Mouse (Mus musculus): ENCODE measurements around the gene Crygd. TPM values are rescaled to one million over a fixed set of nuclear protein-coding genes. Genes with fewer than 3 reads are reported as not detected.

Crygd gene
- not detected in 2 replicates for polyA plus RNA-seq (2014; fragmentation: Nextera tagmentation; extraction: Ambion mirVana)

- H3K27ac ChIP-seq (ENCODE audit: low read depth, low read length) = no peak within 1 kb of the TSS
- ATAC-seq (ENCODE audit: low FRiP score, low TSS enrichment) = no peak
- no peaks in the 10 kb centered on the region for H3K9me3 ChIP-seq (ENCODE audit: control insufficient read depth, low read length)
- no peak within 1 kb of the TSS for H3K9ac ChIP-seq (ENCODE audit: low read depth, low read length)
- WGBS = 95% methylated on average over 8 of the region's 8 CpGs
- H3K36me3 ChIP-seq (ENCODE audit: control insufficient read depth, insufficient read depth, low read length) = no peaks in the 10 kb centered on the region
- H3K4me3 ChIP-seq (ENCODE audit: low read length) = no peak within 1 kb of the TSS
- no peak within 1 kb of the TSS for H3K4me2 ChIP-seq (replicated peaks; ENCODE audit: low read depth, low read length)
- H3K4me1 ChIP-seq (ENCODE audit: control insufficient read depth, insufficient read depth, low read length) = no peaks in the 10 kb centered on the region
- no peaks in the 10 kb centered on the region for H3K27me3 ChIP-seq (ENCODE audit: control insufficient read depth, insufficient read depth, low read length)
Observed at GRCm38 (mm10) chr1:65063352-65063751, at the start of gene Crygd. Gene Crygd (minus strand): TSS chr1:65063452.

DNA sequence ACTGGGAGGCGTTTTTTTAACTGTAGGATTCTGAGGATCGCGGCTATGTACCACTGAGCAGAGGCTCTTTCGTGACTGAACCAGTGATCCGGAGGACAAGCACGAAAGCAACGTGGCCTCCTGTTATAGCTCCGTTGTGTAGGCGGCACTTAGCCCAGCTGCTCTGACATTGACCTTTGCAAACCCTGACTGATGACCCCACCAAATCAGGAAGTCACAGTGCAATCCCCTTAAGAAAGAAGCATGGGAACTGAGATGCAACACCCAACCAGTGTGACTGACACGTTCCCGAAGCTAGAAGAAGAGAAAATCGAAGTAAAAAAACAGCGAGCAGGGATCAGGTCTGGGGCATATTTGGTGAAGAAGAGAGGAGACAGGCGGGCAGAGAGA, 49.5 kb upstream of the Crygd start:
- Histone ChIP-seq H3K4me3 (ENCODE audit: low read length) (peak overlapping the region; percentile 16; the same call in 1 of the 2 replicates), H3K4me2 (replicated peaks; ENCODE audit: low read depth, low read length) (peak overlapping the region; percentile 29), H3K4me1 (ENCODE audit: control insufficient read depth, insufficient read depth, low read length) (peaks cover 5% of the 10 kb centered on the region; the same call in 1 of the 2 replicates), H3K9me3 (ENCODE audit: control insufficient read depth, low read length) (no peaks in the 10 kb centered on the region), H3K36me3 (ENCODE audit: control insufficient read depth, insufficient read depth, low read length) (no peaks in the 10 kb centered on the region), H3K27ac (ENCODE audit: low read depth, low read length) (no peak overlapping the region), H3K27me3 (ENCODE audit: control insufficient read depth, insufficient read depth, low read length) (no peaks in the 10 kb centered on the region), H3K9ac (ENCODE audit: low read depth, low read length) (no peak overlapping the region)
- WGBS = 31% methylated on average over 14 of the region's 14 CpGs
- peak; percentile 72 for ATAC-seq (ENCODE audit: low FRiP score, low TSS enrichment)

DNA sequence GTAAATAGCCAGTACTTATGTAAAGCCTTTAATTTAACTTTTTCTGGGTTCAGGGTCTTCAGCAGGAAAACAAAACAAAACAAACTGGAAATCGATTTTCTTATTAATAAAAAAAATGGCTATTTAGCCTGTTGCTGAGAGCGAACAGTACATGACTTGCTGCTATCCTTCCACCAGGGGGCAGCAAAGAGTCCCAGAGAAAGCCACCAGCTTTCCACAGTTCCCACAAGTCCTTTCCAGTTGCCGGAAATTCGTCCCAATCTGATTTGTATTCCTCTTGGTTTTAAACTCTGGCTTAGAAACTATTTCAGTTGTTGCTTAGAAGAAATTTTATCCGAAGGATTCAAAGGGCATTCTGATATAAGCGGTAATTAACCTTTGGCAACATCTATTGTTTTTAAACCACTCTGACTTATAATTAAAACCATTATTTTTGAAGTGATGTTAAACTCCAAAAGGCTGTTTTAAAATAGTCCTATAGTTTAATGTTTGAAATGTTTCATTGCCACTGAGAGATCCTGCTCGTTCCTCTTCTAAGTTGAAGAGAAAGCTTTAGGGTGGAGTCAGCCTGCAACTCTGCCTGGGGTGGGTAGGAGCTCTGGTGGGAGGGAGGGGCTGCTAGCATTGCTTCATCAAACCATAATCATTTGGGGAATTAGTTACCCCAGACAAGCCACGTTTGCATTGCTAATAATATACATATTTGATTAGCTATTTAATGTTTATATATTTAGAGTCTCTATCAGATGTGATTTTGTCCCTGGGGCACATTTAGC, 49.0 kb upstream of the Crygd start:
- H3K9ac ChIP-seq (ENCODE audit: low read depth, low read length) = no peak overlapping the region
- no peaks in the 10 kb centered on the region for H3K9me3 ChIP-seq (ENCODE audit: control insufficient read depth, low read length)
- peak overlapping the region; percentile 29 for H3K4me2 ChIP-seq (replicated peaks; ENCODE audit: low read depth, low read length)
- peaks cover 5% of the 10 kb centered on the region; the same call in 1 of the 2 replicates for H3K4me1 ChIP-seq (ENCODE audit: control insufficient read depth, insufficient read depth, low read length)
- ATAC-seq (ENCODE audit: low FRiP score, low TSS enrichment) = peak; percentile 63; the same call in 1 of the 2 replicates
- H3K27me3 ChIP-seq (ENCODE audit: control insufficient read depth, insufficient read depth, low read length) = no peaks in the 10 kb centered on the region
- 11% methylated on average over 8 of the region's 8 CpGs for WGBS
- no peak overlapping the region; the same call in 1 of the 2 replicates for H3K27ac ChIP-seq (ENCODE audit: low read depth, low read length)
- H3K4me3 ChIP-seq (ENCODE audit: low read length) = peak overlapping the region; percentile 9; the same call in 1 of the 2 replicates
- no peaks in the 10 kb centered on the region for H3K36me3 ChIP-seq (ENCODE audit: control insufficient read depth, insufficient read depth, low read length)

DNA sequence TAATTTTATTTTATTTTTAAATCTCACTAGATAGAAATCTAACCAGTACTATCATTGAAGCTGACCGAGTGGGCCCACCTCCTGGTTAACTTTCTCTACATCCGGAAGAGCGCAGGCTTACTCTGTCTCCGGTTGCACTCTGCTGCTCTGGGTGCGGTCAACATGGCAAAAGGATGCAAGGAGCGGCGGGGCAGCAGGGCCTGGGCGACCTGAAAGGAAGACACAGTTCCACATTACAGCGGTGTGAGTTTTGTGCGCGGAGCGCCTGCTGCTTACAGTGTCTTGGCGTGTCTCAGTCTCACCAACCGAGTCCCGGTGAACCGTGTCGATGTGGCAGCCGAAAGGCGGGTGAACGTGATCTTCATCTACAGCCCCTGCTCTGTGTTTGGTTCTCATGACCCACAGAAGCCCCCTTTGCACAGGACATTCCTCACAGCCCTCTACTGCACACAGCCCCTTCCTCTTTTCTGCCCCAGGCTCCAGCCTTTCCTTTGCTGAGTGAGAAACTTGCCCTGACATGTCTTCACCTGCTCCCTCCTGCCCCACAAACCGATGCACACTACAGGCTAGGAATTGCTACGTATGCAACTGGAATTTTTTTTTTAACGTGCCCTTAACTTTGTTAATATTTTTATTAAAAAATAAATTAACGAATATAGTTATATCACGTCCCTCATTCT, 46.6 kb upstream of the Crygd start:
- ATAC-seq (ENCODE audit: low FRiP score, low TSS enrichment) = no peak
- Histone ChIP-seq H3K4me1 (ENCODE audit: control insufficient read depth, insufficient read depth, low read length) (peaks cover 5% of the 10 kb centered on the region; the same call in 1 of the 2 replicates), H3K9ac (ENCODE audit: low read depth, low read length) (0 out of 2 replicates have a peak overlapping the region, but pooled peaks have one; percentile 20), H3K4me3 (ENCODE audit: low read length) (no peak overlapping the region), H3K27me3 (ENCODE audit: control insufficient read depth, insufficient read depth, low read length) (no peaks in the 10 kb centered on the region), H3K9me3 (ENCODE audit: control insufficient read depth, low read length) (no peaks in the 10 kb centered on the region), H3K36me3 (ENCODE audit: control insufficient read depth, insufficient read depth, low read length) (no peaks in the 10 kb centered on the region), H3K4me2 (replicated peaks; ENCODE audit: low read depth, low read length) (no peak overlapping the region), H3K27ac (ENCODE audit: low read depth, low read length) (no peak overlapping the region)
- WGBS = 69% methylated on average over 25 of the region's 25 CpGs

GRCm38 (mm10) chr1:65109196-65109595, 45.9 kb upstream of the Crygd start:
- 89% methylated on average over 8 of the region's 8 CpGs for WGBS
- H3K9ac ChIP-seq (ENCODE audit: low read depth, low read length) = no peak overlapping the region
- H3K9me3 ChIP-seq (ENCODE audit: control insufficient read depth, low read length) = no peaks in the 10 kb centered on the region
- H3K27me3 ChIP-seq (ENCODE audit: control insufficient read depth, insufficient read depth, low read length) = no peaks in the 10 kb centered on the region
- peaks cover 5% of the 10 kb centered on the region; the same call in 1 of the 2 replicates for H3K4me1 ChIP-seq (ENCODE audit: control insufficient read depth, insufficient read depth, low read length)
- no peaks in the 10 kb centered on the region for H3K36me3 ChIP-seq (ENCODE audit: control insufficient read depth, insufficient read depth, low read length)
- H3K4me2 ChIP-seq (replicated peaks; ENCODE audit: low read depth, low read length) = no peak overlapping the region
- ATAC-seq (ENCODE audit: low FRiP score, low TSS enrichment) = no peak
- no peak overlapping the region for H3K27ac ChIP-seq (ENCODE audit: low read depth, low read length)
- no peak overlapping the region for H3K4me3 ChIP-seq (ENCODE audit: low read length)

DNA sequence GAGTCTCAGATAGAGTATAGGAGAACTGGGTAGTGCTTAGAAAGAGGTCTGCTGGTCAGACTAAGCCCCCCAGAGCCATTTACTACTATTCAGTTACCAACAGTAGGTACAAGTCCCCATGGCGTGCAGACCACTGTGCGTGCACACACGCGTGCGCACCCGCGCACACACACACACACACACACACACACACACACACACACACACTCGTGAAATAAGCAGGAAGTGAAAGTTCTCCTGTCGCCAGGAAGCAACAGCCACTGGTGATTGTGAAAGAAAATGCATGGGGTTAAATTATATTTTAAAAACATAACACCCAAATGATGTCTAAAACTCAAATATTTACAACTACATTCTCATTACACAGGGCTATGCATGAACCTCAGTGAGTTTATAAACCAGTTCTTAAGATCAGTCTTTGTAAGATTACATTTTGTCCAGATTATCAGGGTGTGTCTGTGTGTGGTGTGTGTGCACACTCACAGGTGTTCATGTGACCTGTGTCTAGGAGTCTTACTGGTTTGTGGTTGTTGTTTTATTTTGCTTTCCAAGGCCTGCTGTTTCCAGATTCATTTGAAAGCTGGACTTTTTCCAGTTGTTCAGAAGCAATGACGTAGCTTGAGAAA, 44.5 kb upstream of the Crygd start:
- Histone ChIP-seq H3K27ac (ENCODE audit: low read depth, low read length) (no peak overlapping the region), H3K36me3 (ENCODE audit: control insufficient read depth, insufficient read depth, low read length) (no peaks in the 10 kb centered on the region), H3K4me3 (ENCODE audit: low read length) (no peak overlapping the region), H3K27me3 (ENCODE audit: control insufficient read depth, insufficient read depth, low read length) (no peaks in the 10 kb centered on the region), H3K4me2 (replicated peaks; ENCODE audit: low read depth, low read length) (no peak overlapping the region), H3K4me1 (ENCODE audit: control insufficient read depth, insufficient read depth, low read length) (peaks cover 1% of the 10 kb centered on the region; the same call in 1 of the 2 replicates), H3K9ac (ENCODE audit: low read depth, low read length) (no peak overlapping the region), H3K9me3 (ENCODE audit: control insufficient read depth, low read length) (no peaks in the 10 kb centered on the region)
- no peak for ATAC-seq (ENCODE audit: low FRiP score, low TSS enrichment)
- 88% methylated on average over 10 of the region's 10 CpGs for WGBS

GRCm38 (mm10) chr1:65103273-65103672, 40.0 kb upstream of the Crygd start, which contains the start of gene Cryga:
Gene Cryga (minus strand): TSS chr1:65103373.
- no peak for ATAC-seq (ENCODE audit: low FRiP score, low TSS enrichment)
- H3K36me3 ChIP-seq (ENCODE audit: control insufficient read depth, insufficient read depth, low read length) = no peaks in the 10 kb centered on the region
- no peak within 1 kb of the TSS for H3K4me3 ChIP-seq (ENCODE audit: low read length)
- H3K4me1 ChIP-seq (ENCODE audit: control insufficient read depth, insufficient read depth, low read length) = no peaks in the 10 kb centered on the region
- no peak within 1 kb of the TSS for H3K27ac ChIP-seq (ENCODE audit: low read depth, low read length)
- H3K4me2 ChIP-seq (replicated peaks; ENCODE audit: low read depth, low read length) = no peak within 1 kb of the TSS
- no peak within 1 kb of the TSS for H3K9ac ChIP-seq (ENCODE audit: low read depth, low read length)
- H3K27me3 ChIP-seq (ENCODE audit: control insufficient read depth, insufficient read depth, low read length) = no peaks in the 10 kb centered on the region
- 91% methylated on average over 11 of the region's 11 CpGs for WGBS
- no peaks in the 10 kb centered on the region for H3K9me3 ChIP-seq (ENCODE audit: control insufficient read depth, low read length)

DNA sequence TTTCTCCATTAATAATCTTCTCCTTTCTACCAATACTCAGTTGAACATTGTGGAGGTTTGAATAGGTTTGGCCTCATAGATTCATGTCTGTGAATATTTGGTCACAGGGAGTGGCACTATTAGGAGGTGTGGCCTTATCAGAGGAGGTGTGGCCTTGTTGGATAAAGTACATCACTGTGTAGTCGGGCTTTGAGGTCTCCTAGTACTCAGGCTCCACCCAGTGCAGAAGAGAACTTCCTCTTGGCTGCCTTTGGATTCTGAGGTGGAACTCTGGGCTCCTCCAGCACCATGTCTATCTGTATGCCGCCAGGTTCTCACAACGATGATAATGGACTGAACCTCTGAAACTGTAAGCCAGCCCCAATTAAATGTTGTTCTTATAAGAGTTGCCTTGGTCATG, 33.7 kb upstream of the Crygd start:
- H3K9me3 ChIP-seq (ENCODE audit: control insufficient read depth, low read length) = no peaks in the 10 kb centered on the region
- no peak overlapping the region for H3K27ac ChIP-seq (ENCODE audit: low read depth, low read length)
- no peak overlapping the region for H3K9ac ChIP-seq (ENCODE audit: low read depth, low read length)
- H3K27me3 ChIP-seq (ENCODE audit: control insufficient read depth, insufficient read depth, low read length) = no peaks in the 10 kb centered on the region
- H3K4me1 ChIP-seq (ENCODE audit: control insufficient read depth, insufficient read depth, low read length) = no peaks in the 10 kb centered on the region
- H3K4me2 ChIP-seq (replicated peaks; ENCODE audit: low read depth, low read length) = no peak overlapping the region
- H3K4me3 ChIP-seq (ENCODE audit: low read length) = no peak overlapping the region
- WGBS = 90% methylated on average over 3 of the region's 3 CpGs
- ATAC-seq (ENCODE audit: low FRiP score, low TSS enrichment) = no peak
- no peaks in the 10 kb centered on the region for H3K36me3 ChIP-seq (ENCODE audit: control insufficient read depth, insufficient read depth, low read length)
